Mouse (Mus musculus) myocyte (in vitro differentiated cells): Measurements from ENCODE around the gene Olfr1373. TPM values are rescaled to one million over a fixed set of nuclear protein-coding genes. Genes with fewer than 3 reads are reported as not detected.

Experiments
- H3K27me3 ChIP-seq: one replicate; pipeline ENCODE4 v1.6.1; 2011; ENCODE audit not compliant: control insufficient read depth, insufficient read depth, insufficient read length
- H3K36me3 ChIP-seq: one replicate; pipeline ENCODE4 v1.6.1; 2011; ENCODE audit not compliant: control insufficient read depth, insufficient read depth
- H3K4me2 ChIP-seq: one replicate; pipeline ENCODE4 v1.6.1; 2011; ENCODE audit warnings: low read depth, control low read depth
- H3K4me3 ChIP-seq: one replicate; pipeline ENCODE4 v1.5.1; 2011; ENCODE audit warnings: mild to moderate bottlenecking, control low read depth, moderate library complexity
- H3K79me2 ChIP-seq: one replicate; pipeline ENCODE4 v1.6.1; 2011; ENCODE audit not compliant: control insufficient read depth, insufficient read depth
- H3ac ChIP-seq: one replicate; pipeline ENCODE4 v1.6.1; 2011; ENCODE audit not compliant: control insufficient read depth, insufficient read length
- CEBPB ChIP-seq: IDR thresholded peaks from 2 replicates; pipeline ENCODE4 v1.6.1; 2011; ENCODE audit warnings: mild to moderate bottlenecking, moderate library complexity; ENCODE audit not compliant: poor library complexity, insufficient read depth, severe bottlenecking
- E2F4 ChIP-seq: IDR thresholded peaks from one replicate; pipeline ENCODE4 v1.6.1; 2011; ENCODE audit warnings: mild to moderate bottlenecking, control low read depth, moderate library complexity; ENCODE audit not compliant: insufficient read depth
- MAX ChIP-seq: IDR thresholded peaks from one replicate; pipeline ENCODE4 v1.6.1; 2011; ENCODE audit warnings: low read depth, mild to moderate bottlenecking, control low read depth
- MYOD1 ChIP-seq, 3 experiments: IDR thresholded peaks; one replicate each; pipeline ENCODE4 v1.6.1; 2011; ENCODE audit warnings: control low read depth in 2 of 3, low read depth in 2 of 3, mild to moderate bottlenecking in 2 of 3, moderate library complexity in 1 of 3; ENCODE audit not compliant: insufficient read length in 2 of 3, control insufficient read depth in 1 of 3
- MYOG ChIP-seq, 3 experiments: IDR thresholded peaks; one replicate each; pipeline ENCODE4 v1.6.1; 2011; ENCODE audit warnings: control low read depth in 2 of 3, low read depth in 2 of 3, mild to moderate bottlenecking in 2 of 3; ENCODE audit not compliant: insufficient read length in 2 of 3, control insufficient read depth in 1 of 3, insufficient read depth in 1 of 3
- POLR2A ChIP-seq: IDR thresholded peaks from one replicate; pipeline ENCODE4 v1.6.1; 2011; ENCODE audit warnings: low read depth, mild to moderate bottlenecking, control low read depth, moderate library complexity; ENCODE audit not compliant: insufficient read length
- POLR2AphosphoS2 ChIP-seq: IDR thresholded peaks from one replicate; pipeline ENCODE4 v1.6.1; 2011; ENCODE audit warnings: low read depth, control low read depth; ENCODE audit not compliant: insufficient read length
- REST ChIP-seq: IDR thresholded peaks from one replicate; pipeline ENCODE4 v1.6.1; 2011; ENCODE audit warnings: mild to moderate bottlenecking, control low read depth, moderate library complexity; ENCODE audit not compliant: insufficient read depth, insufficient read length
- SRF ChIP-seq: IDR thresholded peaks from one replicate; pipeline ENCODE4 v1.6.1; 2011; ENCODE audit warnings: low read depth; ENCODE audit not compliant: control insufficient read depth, insufficient read length
- TCF12 ChIP-seq: IDR thresholded peaks from one replicate; pipeline ENCODE4 v1.6.1; 2011; ENCODE audit warnings: mild to moderate bottlenecking, control low read depth; ENCODE audit not compliant: poor library complexity, insufficient read depth, severe bottlenecking
- TCF3 ChIP-seq: IDR thresholded peaks from one replicate; pipeline ENCODE4 v1.6.1; 2011; ENCODE audit warnings: low read depth, control low read depth; ENCODE audit not compliant: insufficient read length
- USF1 ChIP-seq: IDR thresholded peaks from one replicate; pipeline ENCODE4 v1.6.1; 2011; ENCODE audit warnings: low read depth, mild to moderate bottlenecking, control low read depth, moderate library complexity
- polyA plus RNA-seq: library from polyadenylated mRNA; unstranded; fragments of >200 nt; fragmentation: generic; extraction: Trizol; gene quantifications from one replicate; pipeline ENCODE4 v1.2.1, GENCODE M21; 2012; ENCODE audit warnings: missing spikeins

Gene Olfr1373
- polyA plus RNA-seq, 1 experiment = not detected

- H3K4me2 ChIP-seq = no peak overlapping the region
Observed at GRCm38 (mm10) chr11:52102977-52103376, 42.4 kb downstream of the Olfr1373 start.

GRCm38 (mm10) chr11:52099771-52100219 is 45.5 kb downstream of the Olfr1373 start:
- H3ac ChIP-seq = peak overlapping the region; percentile 86
- H3K4me2 ChIP-seq = peak overlapping the region; percentile 99
- no peak for TF ChIP-seq REST
- H3K4me3 ChIP-seq = peak overlapping the region; percentile 74
- peaks cover 60% of the 10 kb centered on the region for H3K79me2 ChIP-seq
- H3K36me3 ChIP-seq = peaks cover 6% of the 10 kb centered on the region
- H3K27me3 ChIP-seq = no peaks in the 10 kb centered on the region

More at GRCm38 (mm10) chr11:52102977-52103376, 42.4 kb downstream of the Olfr1373 start:
- Histone ChIP-seq H3K36me3 (peaks cover 6% of the 10 kb centered on the region), H3K4me3 (no peak overlapping the region), H3K27me3 (no peaks in the 10 kb centered on the region), H3ac (no peak overlapping the region), H3K79me2 (peaks cover 92% of the 10 kb centered on the region)
- TF ChIP-seq SRF (no peak), MYOG (IDR thresholded peaks at IDR 0.05; ENCODE audit: control insufficient read depth in 1 of 3, insufficient read depth in 1 of 3, insufficient read length in 2 of 3, low read depth in 2 of 3) (no peak), POLR2AphosphoS2 (no peak), REST (no peak), CEBPB (no peak), E2F4 (no peak), TCF3 (no peak), MAX (no peak), MYOD1 (IDR thresholded peaks at IDR 0.05; ENCODE audit: control insufficient read depth in 1 of 3, insufficient read length in 2 of 3, low read depth in 2 of 3) (no peak), TCF12 (no peak)

- no peaks in the 10 kb centered on the region for H3K27me3 ChIP-seq
- peak overlapping the region; percentile 86 for H3ac ChIP-seq
- peak; percentile 3 for TF ChIP-seq POLR2AphosphoS2
- no peak for TF ChIP-seq SRF
- no peak for TF ChIP-seq USF1
- peak overlapping the region; percentile 99 for H3K4me2 ChIP-seq
- H3K36me3 ChIP-seq = peaks cover 6% of the 10 kb centered on the region
- H3K4me3 ChIP-seq = peak overlapping the region; percentile 74
- H3K79me2 ChIP-seq = peaks cover 54% of the 10 kb centered on the region
Observed at GRCm38 (mm10) chr11:52099031-52099761, 46.1 kb downstream of the Olfr1373 start.

DNA sequence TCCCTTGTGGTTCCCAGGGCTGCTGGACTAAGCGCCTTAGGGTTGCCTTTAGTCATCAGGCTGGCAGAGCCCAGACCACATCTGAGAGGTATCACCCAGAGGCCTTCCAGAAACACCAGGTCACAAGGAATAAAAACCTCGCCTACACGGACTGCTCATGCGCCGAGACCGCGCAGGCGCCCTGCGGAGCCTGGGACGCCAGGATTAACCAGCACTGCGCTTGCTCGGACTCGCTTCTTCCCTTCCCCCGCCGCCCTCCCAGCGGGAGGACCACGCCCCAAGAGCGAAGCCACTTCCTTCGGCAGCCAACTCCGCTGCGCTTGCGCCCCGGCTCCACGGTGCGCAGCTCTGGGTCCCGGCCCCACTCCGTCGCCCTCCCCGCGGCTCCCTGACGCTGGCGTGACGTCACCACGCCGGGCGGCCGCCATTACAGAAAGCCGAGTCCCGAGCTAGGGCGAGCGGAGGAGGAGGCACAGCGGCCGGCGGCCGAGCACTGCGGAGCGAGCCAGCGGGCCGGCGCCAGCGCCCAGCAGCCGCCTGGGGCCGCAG is 46.9 kb downstream of the Olfr1373 start, which contains the start of gene Ppp2ca:
Gene Ppp2ca, plus strand, starts transcription at position 284 of the 549 bp plus-strand sequence.
- Histone ChIP-seq H3K4me2 (peak within 1 kb of the TSS; percentile 99), H3K79me2 (peaks cover 47% of the 10 kb centered on the region), H3ac (peak within 1 kb of the TSS; percentile 86), H3K27me3 (no peaks in the 10 kb centered on the region), H3K36me3 (peaks cover 6% of the 10 kb centered on the region), H3K4me3 (peak within 1 kb of the TSS; percentile 74)
- TF ChIP-seq TCF3 = no peak
- TF ChIP-seq POLR2A = peak; percentile 72
- peak in 1 of 3 experiments; percentile 34 for TF ChIP-seq MYOG (IDR thresholded peaks at IDR 0.05; ENCODE audit: control insufficient read depth in 1 of 3, insufficient read depth in 1 of 3, insufficient read length in 2 of 3, low read depth in 2 of 3)
- TF ChIP-seq USF1 = no peak
- TF ChIP-seq TCF12 = no peak
- TF ChIP-seq SRF = peak; percentile 26
- TF ChIP-seq MYOD1 (IDR thresholded peaks at IDR 0.05; ENCODE audit: control insufficient read depth in 1 of 3, insufficient read length in 2 of 3, low read depth in 2 of 3) = no peak
- TF ChIP-seq POLR2AphosphoS2 = peak; percentile 92
- TF ChIP-seq REST = no peak

GRCm38 (mm10) chr11:52097596-52097995 is 47.7 kb downstream of the Olfr1373 start:
- H3K27me3 ChIP-seq = no peaks in the 10 kb centered on the region
- H3K4me3 ChIP-seq = peak overlapping the region; percentile 74
- no peak for TF ChIP-seq MYOG (IDR thresholded peaks at IDR 0.05; ENCODE audit: control insufficient read depth in 1 of 3, insufficient read depth in 1 of 3, insufficient read length in 2 of 3, low read depth in 2 of 3)
- no peak for TF ChIP-seq TCF3
- TF ChIP-seq SRF = no peak
- no peak for TF ChIP-seq CEBPB
- H3K36me3 ChIP-seq = peaks cover 6% of the 10 kb centered on the region
- H3ac ChIP-seq = no peak overlapping the region
- peaks cover 38% of the 10 kb centered on the region for H3K79me2 ChIP-seq
- peak overlapping the region; percentile 87 for H3K4me2 ChIP-seq
